Mouse (Mus musculus) gastrocnemius, postnatal 25 days (tissue): ENCODE measurements at regions not wholly inside any gene's neighbourhood (a gene's known extent, or its start where the extent isn't known, plus 50 kb on each side); places are given as distances from the start of the nearest gene placed in this dataset.
A peak's percentile ranks its signal among the peaks of the same experiment; 100 is the strongest.

ENCODE experiments used
- DNase-seq: peaks from one replicate; pipeline ENCODE4 v3.0.0; 2022

DNA sequence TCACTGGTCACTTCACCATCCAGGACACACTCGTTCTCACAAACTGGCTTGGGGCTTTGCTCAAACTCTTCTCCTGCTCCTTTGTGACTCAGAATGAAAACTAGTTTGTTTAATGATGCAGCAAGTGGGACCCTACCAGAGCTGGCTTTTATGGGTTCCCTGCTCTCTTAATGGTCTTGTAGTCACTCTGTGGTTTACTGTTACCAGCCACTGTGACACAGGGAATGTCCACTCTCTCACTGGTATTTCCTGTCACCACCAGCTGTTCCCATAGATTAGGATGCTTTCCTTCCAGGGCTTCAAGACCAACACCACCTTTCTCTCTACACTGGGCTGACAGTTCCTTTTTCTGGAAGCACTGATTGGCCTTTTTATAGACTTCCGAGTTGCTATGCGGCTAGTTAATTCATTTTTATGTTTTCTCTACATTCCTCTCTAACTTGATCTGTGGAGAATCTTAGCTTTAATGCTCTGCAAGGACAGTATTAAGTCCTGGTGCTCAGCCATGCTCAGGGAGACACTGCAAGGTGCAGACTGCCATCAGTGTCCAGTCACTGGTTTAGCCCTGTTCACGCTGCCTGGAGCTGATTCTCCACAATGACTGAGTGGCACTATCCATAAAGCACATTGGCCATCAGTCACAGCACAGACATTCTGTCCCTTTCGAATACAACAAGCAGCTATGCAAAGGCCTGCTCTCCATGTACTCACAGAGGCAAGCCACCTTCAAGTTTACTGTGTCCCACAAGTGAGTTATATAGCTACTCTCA is 149.2 kb upstream of the Klf14 start:
- no peak for DNase-seq

DNA sequence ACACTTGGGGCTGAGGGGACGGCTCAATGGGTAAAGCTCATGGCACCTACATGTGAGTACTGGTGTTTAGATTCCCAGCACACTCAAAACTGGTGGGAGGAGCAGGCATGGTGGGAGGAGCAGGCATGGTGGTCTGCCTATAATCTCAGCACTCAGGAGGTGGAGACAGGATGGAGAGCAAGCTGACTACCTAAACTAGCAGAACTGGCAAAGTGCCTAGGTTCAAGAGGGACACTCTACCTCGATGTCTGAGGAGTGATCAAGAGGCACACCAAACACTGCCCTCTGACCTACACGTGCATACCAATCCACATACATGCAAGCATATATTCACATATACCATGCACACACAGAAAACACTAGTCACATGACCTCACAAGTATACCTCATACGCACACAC is 150.7 kb upstream of the Klf14 start:
- DNase-seq, result no peak

- no peak for DNase-seq
Observed at GRCm38 (mm10) chr6:31112293-31113077, 153.6 kb upstream of the Klf14 start.

DNA sequence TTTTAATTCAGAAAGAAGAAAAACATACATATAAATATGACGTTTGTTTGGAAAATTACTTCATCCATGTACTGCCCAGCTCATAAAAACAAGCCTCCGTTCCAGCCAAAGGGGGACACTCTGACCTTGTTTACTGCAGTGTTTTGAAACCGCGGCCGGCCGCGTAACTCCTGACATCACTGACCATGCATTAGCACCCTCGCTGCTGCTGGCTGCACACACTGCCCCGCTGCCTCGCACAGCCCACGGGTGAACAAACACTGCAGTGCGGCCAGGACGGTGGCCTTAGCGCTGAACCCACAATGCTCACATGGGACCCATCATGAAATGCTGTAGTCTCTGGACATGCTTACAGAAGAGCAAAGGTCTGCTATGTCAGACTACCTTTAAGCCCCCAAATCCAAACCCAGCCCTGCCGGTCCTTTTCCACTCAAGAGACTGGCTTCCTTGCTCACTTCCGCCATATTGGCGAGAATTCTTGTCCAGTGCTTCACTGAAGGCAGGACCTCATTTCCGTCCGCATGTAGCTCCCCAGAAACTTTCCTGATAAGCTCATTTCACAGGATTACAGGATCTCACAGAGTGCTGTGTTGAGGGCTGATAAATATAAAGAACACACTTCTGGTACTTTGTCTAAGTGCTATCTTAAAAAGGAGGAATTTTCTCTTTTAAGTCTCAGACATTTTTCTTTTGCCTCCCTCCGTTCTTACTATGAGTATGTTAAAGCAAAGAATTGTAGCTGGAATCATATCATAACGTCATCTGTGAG is 154.9 kb upstream of the Klf14 start:
- peak; percentile 54 for DNase-seq

GRCm38 (mm10) chr6:31114336-31115335 is 155.8 kb upstream of the Klf14 start:
- no peak for DNase-seq

GRCm38 (mm10) chr6:31115566-31115965 is 156.7 kb upstream of the Klf14 start:
- no peak for DNase-seq

DNA sequence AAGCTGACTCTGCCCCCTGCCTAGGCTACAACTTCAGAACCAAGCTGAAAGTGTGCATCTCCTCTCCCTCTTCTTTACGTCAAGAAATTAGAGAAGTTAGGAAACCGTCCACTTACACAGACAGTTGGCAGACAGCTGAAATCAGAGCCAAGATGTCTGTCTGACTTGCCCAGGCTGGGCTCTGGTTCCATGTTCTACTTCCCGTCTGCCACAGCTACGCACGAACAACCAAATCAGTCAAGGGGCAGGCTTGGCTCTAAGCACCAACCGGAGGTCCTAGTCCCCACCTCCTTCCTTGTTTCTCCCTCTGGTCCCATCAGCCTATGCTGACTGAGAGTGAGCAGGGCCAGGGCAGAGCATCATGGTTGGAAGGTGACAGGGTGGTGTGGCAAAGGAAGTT is 157.5 kb upstream of the Klf14 start:
- DNase-seq, result no peak

GRCm38 (mm10) chr6:31117666-31118065 is 158.8 kb upstream of the Klf14 start:
- DNase-seq, result no peak

DNA sequence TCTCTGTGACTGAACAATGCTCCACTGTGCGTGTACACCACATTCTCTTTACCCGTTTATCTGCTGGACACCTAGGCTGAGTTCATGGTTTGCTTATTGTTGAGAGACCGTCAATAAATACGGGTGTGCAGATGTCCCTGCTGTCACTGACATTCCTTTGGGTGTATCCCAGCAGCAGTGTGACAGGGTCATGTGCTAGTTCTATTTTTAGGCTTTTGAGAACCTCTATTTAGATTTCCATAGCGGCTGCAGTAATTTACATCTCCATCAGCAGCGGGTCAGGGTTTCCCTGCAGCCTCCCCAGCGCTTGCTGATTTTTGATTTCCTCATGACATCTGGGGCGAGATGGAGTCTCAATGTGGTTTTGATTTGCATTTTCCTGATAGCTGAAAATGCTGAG is 162.1 kb upstream of the Klf14 start:
- DNase-seq, result no peak

DNA sequence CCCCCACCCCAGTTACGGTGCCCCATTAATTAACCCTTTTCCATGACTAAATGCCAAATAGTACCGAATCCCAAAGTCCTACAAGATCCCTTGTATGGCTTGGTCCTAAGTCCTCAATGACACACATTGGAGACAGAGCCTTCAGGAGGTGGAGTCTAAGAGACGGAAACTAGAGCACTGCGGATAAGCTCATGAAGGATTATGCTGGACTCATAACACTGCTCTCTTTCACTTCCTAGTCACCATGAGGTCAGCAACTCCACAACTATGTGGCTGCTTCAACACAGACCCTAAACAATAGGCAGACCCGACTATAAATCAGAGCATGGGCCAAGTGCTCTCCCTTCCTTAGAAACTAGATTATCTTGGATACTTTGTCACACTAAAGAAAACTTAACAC is 164.0 kb upstream of the Klf14 start:
- DNase-seq, result no peak

DNA sequence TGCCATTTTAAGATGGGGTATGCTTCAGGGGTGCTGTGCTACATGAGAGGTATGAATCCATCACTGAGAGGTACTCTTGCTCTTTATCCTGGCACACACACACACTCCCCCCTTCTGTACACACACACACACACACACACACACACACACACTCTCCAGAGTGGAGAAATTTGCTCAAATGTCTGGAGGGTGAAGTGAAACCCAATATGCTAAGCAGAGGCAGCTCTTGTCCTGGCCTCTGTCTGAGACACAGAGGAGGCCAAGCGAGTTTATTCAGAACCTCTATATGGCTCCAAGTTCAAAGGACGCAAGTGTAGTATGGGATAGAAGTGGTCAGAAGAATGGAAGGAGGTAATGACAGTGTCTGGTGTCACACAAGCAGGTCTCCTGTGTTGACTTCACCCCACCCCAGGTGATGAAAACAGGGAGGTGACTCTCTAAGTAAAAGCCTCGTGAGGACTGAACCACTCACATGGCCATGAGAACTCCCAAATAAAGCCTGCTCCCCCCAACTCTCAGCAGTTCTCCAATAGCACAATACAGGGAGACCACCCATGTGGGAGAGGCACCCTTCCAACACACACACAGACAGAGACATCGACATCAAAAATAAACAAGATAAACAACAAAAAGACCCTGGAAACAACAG is 164.6 kb upstream of the Klf14 start:
- no peak for DNase-seq

GRCm38 (mm10) chr6:31124076-31124475 is 165.2 kb upstream of the Klf14 start:
- DNase-seq, result no peak

DNA sequence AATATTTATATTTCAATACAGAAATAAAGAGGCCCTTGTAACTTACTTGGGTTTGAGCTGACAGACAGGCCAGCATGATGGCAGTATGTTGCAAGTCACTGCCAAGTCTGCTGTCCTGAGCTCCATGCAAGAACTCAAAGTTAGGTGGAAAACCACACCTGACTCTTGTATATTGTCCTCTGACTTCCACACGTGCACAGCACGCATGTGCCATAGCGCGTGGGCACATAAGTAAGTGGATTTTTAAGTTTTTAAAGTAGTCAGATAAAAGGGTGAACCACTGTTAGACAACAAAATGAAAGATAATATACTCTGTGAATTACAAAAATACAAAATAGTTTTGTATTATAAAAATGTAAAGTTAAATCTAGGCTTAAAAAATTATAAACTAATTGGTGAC is 166.0 kb upstream of the Klf14 start:
- no peak for DNase-seq

DNA sequence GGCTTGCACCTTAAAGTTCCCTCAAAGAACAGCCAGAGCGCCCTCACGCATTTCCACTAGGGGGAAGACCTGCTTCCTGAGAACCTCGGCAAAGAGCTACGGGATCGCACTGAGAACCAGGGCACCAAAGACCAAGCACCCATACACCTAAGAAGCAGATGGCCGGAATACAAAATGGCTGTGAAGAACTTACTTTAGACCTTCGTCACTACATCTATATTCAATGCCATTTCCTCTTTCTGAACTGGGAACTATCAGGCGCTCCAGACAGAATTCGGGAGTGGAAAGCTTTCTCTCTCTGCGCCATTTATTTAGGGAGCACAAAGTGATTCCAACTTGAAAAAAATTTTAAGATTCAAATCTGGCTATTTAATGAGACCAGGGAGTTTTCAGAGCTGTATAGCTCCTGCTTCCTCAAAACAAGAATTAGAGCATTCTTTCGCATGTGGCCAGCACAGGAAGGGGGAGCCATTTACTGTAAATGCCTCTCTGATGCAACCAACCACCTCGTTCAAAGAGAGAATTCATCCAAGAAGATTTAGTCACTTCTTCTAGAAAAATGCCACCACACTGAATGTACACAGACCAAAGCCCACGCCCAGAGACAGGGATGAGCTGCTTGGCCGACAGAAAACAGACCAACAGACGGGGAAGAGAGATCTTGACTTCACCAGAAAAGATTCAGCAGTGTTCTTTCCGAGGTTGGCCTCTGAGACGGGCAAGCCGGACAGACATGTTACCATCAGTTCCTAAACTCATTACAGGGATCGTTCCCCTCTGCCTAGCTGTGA is 166.6 kb upstream of the Klf14 start:
- no peak for DNase-seq

DNA sequence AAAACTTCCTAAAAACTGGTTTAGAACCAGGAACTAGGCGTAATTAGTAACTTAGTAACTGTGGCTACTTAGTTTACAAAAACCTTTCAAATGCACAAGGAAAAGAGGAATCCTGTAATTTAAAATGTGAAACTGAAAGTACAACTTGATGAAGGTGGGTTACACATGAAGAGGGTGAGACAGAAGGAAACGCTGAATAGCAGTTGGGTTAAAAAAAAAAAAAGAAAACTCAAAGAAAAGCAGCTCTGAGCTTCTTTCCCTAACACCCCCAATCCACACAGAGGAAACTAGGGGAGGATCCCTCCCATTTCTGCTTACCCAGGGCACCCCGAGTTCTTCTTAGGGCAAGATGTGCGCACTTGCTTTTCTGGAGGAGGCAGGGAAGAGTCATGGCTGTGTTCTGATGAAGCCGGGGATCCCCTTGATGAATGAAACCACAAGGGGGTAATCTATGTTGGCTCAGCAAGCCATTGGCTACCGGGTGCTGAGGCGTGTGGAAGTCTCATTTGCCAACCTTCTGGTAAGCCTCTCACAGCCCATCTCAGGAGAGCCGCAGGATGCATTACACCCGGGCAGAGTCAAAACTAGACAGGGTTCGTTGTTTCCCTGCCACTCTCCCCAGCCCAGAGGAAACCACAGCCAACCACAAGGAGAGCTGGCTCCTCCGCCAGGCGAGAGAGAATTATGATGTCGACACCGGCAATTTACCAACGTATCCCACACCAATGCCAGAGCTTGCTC is 167.4 kb upstream of the Klf14 start:
- DNase-seq, result peak; percentile 56

GRCm38 (mm10) chr6:31129170-31129569 is 170.3 kb upstream of the Klf14 start:
- DNase-seq, result no peak

DNA sequence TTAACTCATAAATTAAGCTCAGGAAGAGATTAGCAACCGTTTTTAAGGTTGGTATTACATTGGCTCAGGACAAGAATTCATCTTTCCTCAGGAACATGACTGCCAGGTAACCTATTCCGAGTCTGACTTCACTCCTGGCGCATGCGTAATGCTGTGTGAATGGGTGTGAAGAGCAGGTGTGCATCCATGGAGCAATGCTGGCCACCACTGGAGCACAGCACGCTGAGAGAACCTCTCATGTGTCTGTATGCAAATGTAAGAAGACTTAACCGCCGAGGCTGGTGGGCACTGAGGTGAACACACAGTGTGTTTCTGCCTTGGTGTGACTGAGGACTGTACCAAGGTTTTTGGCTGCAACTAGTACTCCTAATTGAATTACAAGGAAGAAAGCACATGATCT is 171.1 kb upstream of the Klf14 start:
- no peak for DNase-seq

- no peak for DNase-seq
Observed at GRCm38 (mm10) chr6:31130522-31130921, 171.6 kb upstream of the Klf14 start.

DNA sequence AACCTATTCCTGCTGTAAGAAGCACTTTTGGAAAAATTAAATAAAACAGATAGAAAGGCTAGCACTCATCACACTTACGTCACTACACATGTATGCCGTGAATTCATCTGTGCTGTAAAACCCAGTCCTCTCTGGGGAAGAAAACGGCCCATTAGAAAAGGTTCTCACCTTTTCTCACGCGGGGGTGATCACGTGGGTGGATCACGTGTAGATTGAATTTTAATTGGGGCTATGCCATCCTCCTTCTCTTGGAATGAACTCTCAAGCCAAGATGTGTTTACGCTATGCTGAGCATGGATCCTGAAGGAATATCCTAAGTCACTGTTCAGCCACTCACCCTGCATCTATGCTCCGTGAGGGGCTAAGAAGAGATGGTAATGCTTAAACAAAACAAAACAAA is 172.8 kb upstream of the Klf14 start:
- no peak for DNase-seq
